Mouse (Mus musculus): ENCODE data around the gene Gstp3.

DNA sequence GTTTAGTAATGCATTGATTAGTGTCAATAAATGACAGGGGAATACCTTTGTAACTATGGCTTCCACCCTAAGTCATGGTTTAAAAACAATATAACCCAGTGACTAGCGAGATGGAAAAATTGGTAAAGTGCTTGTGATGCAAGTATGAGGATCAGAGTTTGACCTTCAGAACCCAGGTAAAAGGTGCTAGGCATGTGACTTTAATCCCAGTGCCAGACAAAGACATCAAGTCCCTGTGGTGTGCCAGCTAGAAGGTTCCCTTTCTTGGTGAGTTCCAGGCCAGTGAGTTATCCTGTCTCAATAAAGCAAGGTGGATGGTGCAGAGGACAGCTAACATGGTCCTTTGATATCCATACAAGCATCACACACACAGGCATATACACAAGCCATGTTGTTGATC, 16.2 kb upstream of the Gstp3 start:
- TF ChIP-seq EP300 (IDR thresholded peaks at IDR 0.05; ENCODE audit: low read length) (no peak), POLR2A (IDR thresholded peaks at IDR 0.05; ENCODE audit: low read depth, low read length) (no peak), CTCF (conservative IDR thresholded peaks at IDR 0.05 in 1 of 2, IDR thresholded peaks at IDR 0.05 in 1 of 2; ENCODE audit: low read depth in 2 of 2, low read length in 2 of 2) (no peak), MAFK (IDR thresholded peaks at IDR 0.05; ENCODE audit: insufficient replicate concordance, low read length) (no peak), KAT2A (IDR thresholded peaks at IDR 0.05; ENCODE audit: insufficient replicate concordance, low read length) (no peak), PAX5 (IDR thresholded peaks at IDR 0.05; ENCODE audit: low read length) (no peak), RAD21 (IDR thresholded peaks at IDR 0.05; ENCODE audit: low read depth, low read length) (no peak), JUND (conservative IDR thresholded peaks at IDR 0.05; ENCODE audit: low read depth, low read length) (no peak), IRF4 (IDR thresholded peaks at IDR 0.05; ENCODE audit: low read depth, low read length) (no peak), ZKSCAN1 (IDR thresholded peaks at IDR 0.05; ENCODE audit: borderline replicate concordance, low read depth, low read length) (no peak), ZMIZ1 (IDR thresholded peaks at IDR 0.05; ENCODE audit: low read depth, low read length) (no peak), MAX (IDR thresholded peaks at IDR 0.05; ENCODE audit: low read length) (no peak), HCFC1 (IDR thresholded peaks at IDR 0.05; ENCODE audit: low read depth, low read length) (no peak), POLR2AphosphoS2 (IDR thresholded peaks at IDR 0.05; ENCODE audit: low read depth, low read length) (no peak)

Data from CH12.LX (cell line).